Mouse (Mus musculus) heart, postnatal 0 days (tissue): ENCODE data around the gene Surf6.

ENCODE experiments used
- CTCF ChIP-seq: IDR thresholded peaks from 2 replicates; pipeline ENCODE4 v1.5.1; 2016; ENCODE audit warnings: antibody characterized with exemption, control low read depth, low read depth
- EP300 ChIP-seq: IDR thresholded peaks from 2 replicates; pipeline ENCODE4 v1.6.1; 2016; ENCODE audit warnings: antibody characterized with exemption, low read depth

- TF ChIP-seq CTCF: no peak
- no peak for TF ChIP-seq EP300
Measured at GRCm38 (mm10) chr2:26951346-26951905, 48.7 kb upstream of the Surf6 start.
